Mouse (Mus musculus) intestine, embryonic 14.5 days (tissue): ENCODE data around the gene Pld1. TPM values are rescaled to one million over a fixed set of nuclear protein-coding genes. Genes with fewer than 3 reads are reported as not detected.

Experiments used
- ATAC-seq: fragments of 200-750 bp; cut with Nextera tagmentation; replicated peaks from 2 replicates; pipeline ENCODE4 v1.8.0; 2017; ENCODE audit warnings: low read depth, moderate number of reproducible peaks, moderate TSS enrichment, moderate library complexity; ENCODE audit not compliant: low FRiP score, low TSS enrichment
- DNase-seq: peaks from one replicate; pipeline ENCODE4 v3.0.0-alpha.2; 2018; ENCODE audit warnings: low spot score
- H3K27ac ChIP-seq: fragments of 300-500 bp; sonication (generic); 2 replicates; pipeline ENCODE4 v1.5.1; 2014; ENCODE audit warnings: low read depth, mild to moderate bottlenecking, control low read depth
- H3K27me3 ChIP-seq: fragments of 300-500 bp; sonication (generic); replicated peaks from 2 replicates; pipeline ENCODE4 v1.6.1; 2014; ENCODE audit warnings: low read length, control low read depth; ENCODE audit not compliant: control insufficient read depth, insufficient read depth
- H3K36me3 ChIP-seq: fragments of 300-500 bp; sonication (generic); 2 replicates; pipeline ENCODE4 v1.6.1; 2014; ENCODE audit warnings: low read length, control low read depth; ENCODE audit not compliant: control insufficient read depth, insufficient read depth
- H3K4me1 ChIP-seq: fragments of 300-500 bp; sonication (generic); replicated peaks from 2 replicates; pipeline ENCODE4 v1.6.1; 2014; ENCODE audit warnings: low read length, control low read depth, mixed read lengths; ENCODE audit not compliant: control insufficient read depth, insufficient read depth
- H3K4me2 ChIP-seq: fragments of 300-500 bp; sonication (generic); 2 replicates; pipeline ENCODE4 v1.6.1; 2014; ENCODE audit warnings: low read length
- H3K4me3 ChIP-seq: fragments of 300-500 bp; sonication (generic); 2 replicates; pipeline ENCODE4 v1.5.1; 2014; ENCODE audit warnings: low read depth, low read length, control low read depth, mixed read lengths
- H3K9ac ChIP-seq: fragments of 300-500 bp; sonication (generic); 2 replicates; pipeline ENCODE4 v1.6.1; 2014; ENCODE audit warnings: mild to moderate bottlenecking, low read length
- H3K9me3 ChIP-seq: fragments of 300-500 bp; sonication (generic); 2 replicates; pipeline ENCODE4 v1.6.1; 2016; ENCODE audit warnings: low read length, control low read depth; ENCODE audit not compliant: control insufficient read depth
- WGBS: fragments of 180-500 bp; shearing (Covaris S2); extraction: QIAGEN DNeasy Blood & Tissue Kit; methylation state at CpG from one replicate; pipeline ENCODE4 v1.1.7; 2014; 5-methylcytosine and 5-hydroxymethylcytosine counted together
- polyA plus RNA-seq: library from polyadenylated mRNA; unstranded; fragments of >200 nt; fragmentation: Nextera tagmentation; extraction: Ambion mirVana; gene quantifications from 2 replicates; pipeline ENCODE4 v1.2.1, GENCODE M21; 2014

The Pld1 gene
- polyA plus RNA-seq, 1 experiment from 2014 or later: 7.9 TPM

GRCm38 (mm10) chr3:28017002-28017401 is 78.5 kb downstream of the Pld1 start:
- Histone ChIP-seq H3K4me2 (no peak overlapping the region), H3K27me3 (no peaks in the 10 kb centered on the region), H3K4me3 (no peak overlapping the region), H3K9me3 (peaks cover 3% of the 10 kb centered on the region; the same call in 1 of the 2 replicates), H3K36me3 (no peaks in the 10 kb centered on the region), H3K4me1 (no peaks in the 10 kb centered on the region), H3K9ac (no peak overlapping the region), H3K27ac (no peak overlapping the region)
- no peak for ATAC-seq
- no peak for DNase-seq
- 87% methylated on average over 2 of the region's 2 CpGs for WGBS

GRCm38 (mm10) chr3:28019727-28020126 is 81.2 kb downstream of the Pld1 start:
- H3K36me3 ChIP-seq: no peaks in the 10 kb centered on the region
- no peak overlapping the region for H3K27ac ChIP-seq
- no peak overlapping the region for H3K9ac ChIP-seq
- DNase-seq: no peak
- no peaks in the 10 kb centered on the region for H3K4me1 ChIP-seq
- no peak for ATAC-seq
- peaks cover 3% of the 10 kb centered on the region; the same call in 1 of the 2 replicates for H3K9me3 ChIP-seq
- WGBS: 48% methylated on average over 4 of the region's 4 CpGs
- H3K4me3 ChIP-seq: no peak overlapping the region
- no peak overlapping the region for H3K4me2 ChIP-seq
- no peaks in the 10 kb centered on the region for H3K27me3 ChIP-seq

- Histone ChIP-seq H3K4me1 (no peaks in the 10 kb centered on the region), H3K9ac (no peak overlapping the region), H3K27ac (no peak overlapping the region), H3K9me3 (peaks cover 3% of the 10 kb centered on the region; the same call in 1 of the 2 replicates), H3K27me3 (no peaks in the 10 kb centered on the region), H3K4me2 (no peak overlapping the region), H3K36me3 (no peaks in the 10 kb centered on the region), H3K4me3 (no peak overlapping the region)
- no peak for ATAC-seq
- 94% methylated on average over 2 of the region's 2 CpGs for WGBS
- no peak for DNase-seq
These were observed 81.9 kb downstream of the Pld1 start for GRCm38 (mm10) chr3:28020404-28020803.

- ATAC-seq (no peak), DNase-seq (no peak)
- H3K4me3 ChIP-seq: no peak overlapping the region
- H3K27me3 ChIP-seq: no peaks in the 10 kb centered on the region
- H3K4me1 ChIP-seq: no peaks in the 10 kb centered on the region
- no peaks in the 10 kb centered on the region for H3K36me3 ChIP-seq
- H3K4me2 ChIP-seq: no peak overlapping the region
- 85% methylated on average over 5 of the region's 5 CpGs for WGBS
- no peak overlapping the region for H3K27ac ChIP-seq
- no peak overlapping the region for H3K9ac ChIP-seq
- H3K9me3 ChIP-seq: peaks cover 3% of the 10 kb centered on the region; the same call in 1 of the 2 replicates
These were observed 83.7 kb downstream of the Pld1 start for GRCm38 (mm10) chr3:28022191-28022590.

- Histone ChIP-seq H3K36me3 (no peaks in the 10 kb centered on the region), H3K9ac (no peak overlapping the region), H3K4me2 (no peak overlapping the region), H3K4me1 (no peaks in the 10 kb centered on the region), H3K4me3 (no peak overlapping the region), H3K9me3 (no peaks in the 10 kb centered on the region), H3K27ac (no peak overlapping the region), H3K27me3 (no peaks in the 10 kb centered on the region)
- no peak for DNase-seq
- 38% methylated on average over 3 of the region's 3 CpGs for WGBS
- ATAC-seq: peak; percentile 64; the same call in 1 of the 2 replicates
These were observed 88.4 kb downstream of the Pld1 start for GRCm38 (mm10) chr3:28026876-28027275.

GRCm38 (mm10) chr3:28028456-28028855 is 90.0 kb downstream of the Pld1 start:
- H3K9ac ChIP-seq: no peak overlapping the region
- H3K27ac ChIP-seq: no peak overlapping the region
- no peaks in the 10 kb centered on the region for H3K36me3 ChIP-seq
- H3K4me2 ChIP-seq: no peak overlapping the region
- no peaks in the 10 kb centered on the region for H3K4me1 ChIP-seq
- WGBS: 82% methylated on average over 10 of the region's 10 CpGs
- H3K4me3 ChIP-seq: no peak overlapping the region
- DNase-seq (no peak), ATAC-seq (no peak)
- H3K9me3 ChIP-seq: no peaks in the 10 kb centered on the region
- H3K27me3 ChIP-seq: no peaks in the 10 kb centered on the region

- 83% methylated on average over 5 of the region's 5 CpGs for WGBS
- Histone ChIP-seq H3K4me3 (no peak overlapping the region), H3K27me3 (no peaks in the 10 kb centered on the region), H3K9ac (no peak overlapping the region), H3K4me2 (no peak overlapping the region), H3K9me3 (no peaks in the 10 kb centered on the region), H3K36me3 (no peaks in the 10 kb centered on the region), H3K4me1 (no peaks in the 10 kb centered on the region), H3K27ac (no peak overlapping the region)
- no peak for DNase-seq
- no peak for ATAC-seq
These were observed 92.4 kb downstream of the Pld1 start for GRCm38 (mm10) chr3:28030860-28031259.

- no peaks in the 10 kb centered on the region for H3K36me3 ChIP-seq
- H3K9me3 ChIP-seq: no peaks in the 10 kb centered on the region
- no peaks in the 10 kb centered on the region for H3K4me1 ChIP-seq
- no peak overlapping the region for H3K27ac ChIP-seq
- ATAC-seq (no peak), DNase-seq (no peak)
- WGBS: 66% methylated on average over 7 of the region's 7 CpGs
- no peak overlapping the region for H3K9ac ChIP-seq
- no peak overlapping the region for H3K4me3 ChIP-seq
- H3K27me3 ChIP-seq: no peaks in the 10 kb centered on the region
- no peak overlapping the region for H3K4me2 ChIP-seq
These were observed 93.2 kb downstream of the Pld1 start for GRCm38 (mm10) chr3:28031643-28032243.

GRCm38 (mm10) chr3:28033898-28034297 is 95.4 kb downstream of the Pld1 start:
- no peak overlapping the region for H3K4me3 ChIP-seq
- H3K9me3 ChIP-seq: no peaks in the 10 kb centered on the region
- no peaks in the 10 kb centered on the region for H3K36me3 ChIP-seq
- H3K4me1 ChIP-seq: no peaks in the 10 kb centered on the region
- H3K4me2 ChIP-seq: no peak overlapping the region
- ATAC-seq: no peak; the same call in 1 of the 2 replicates
- DNase-seq: no peak
- 88% methylated on average over 3 of the region's 3 CpGs for WGBS
- H3K9ac ChIP-seq: no peak overlapping the region
- no peaks in the 10 kb centered on the region for H3K27me3 ChIP-seq
- no peak overlapping the region for H3K27ac ChIP-seq
